Mouse (Mus musculus) olfactory bulb, adult 2 months (tissue): Measurements from ENCODE around the gene Nme3. TPM values are rescaled to one million over a fixed set of nuclear protein-coding genes. Genes with fewer than 3 reads are reported as not detected.
A peak's percentile ranks its signal among the peaks of the same experiment; 100 is the strongest.
"Not testable (repeated sequence)": the region's sequence is repeated elsewhere in the genome, so short reads cannot be mapped to it uniquely, and the experiment has no call there.

ENCODE experiments used
- H3K27ac ChIP-seq: fragments of 200-500 bp; 2 replicates; pipeline ENCODE4 v1.5.1; 2012; ENCODE audit warnings: low read depth, low read length; ENCODE audit not compliant: insufficient read depth
- H3K4me1 ChIP-seq: fragments of 200-500 bp; 2 replicates; pipeline ENCODE4 v1.6.1; 2012; ENCODE audit warnings: low read length; ENCODE audit not compliant: control insufficient read depth, insufficient read depth
- H3K4me3 ChIP-seq: fragments of 200-500 bp; 2 replicates; pipeline ENCODE4 v1.5.1; 2012; ENCODE audit warnings: mild to moderate bottlenecking, low read depth, low read length, moderate library complexity; ENCODE audit not compliant: insufficient read depth
- CTCF ChIP-seq: fragments of 200-500 bp; IDR thresholded peaks from 2 replicates; pipeline ENCODE4 v1.5.1; 2012; ENCODE audit warnings: low read depth, mild to moderate bottlenecking, low read length, moderate library complexity; ENCODE audit not compliant: insufficient read depth
- POLR2A ChIP-seq: fragments of 200-500 bp; IDR thresholded peaks from 2 replicates; pipeline ENCODE4 v1.6.1; 2012; ENCODE audit warnings: mild to moderate bottlenecking, low read depth, low read length, moderate library complexity; ENCODE audit not compliant: insufficient read depth
- WGBS: fragments of 180-500 bp; shearing (Covaris S2); methylation state at CpG from one replicate; pipeline ENCODE4 v1.1.7; 2018; 5-methylcytosine and 5-hydroxymethylcytosine counted together
- polyA plus RNA-seq: library from polyadenylated mRNA; stranded (reverse); fragments of >200 nt; gene quantifications from 2 replicates; pipeline ENCODE4 v1.2.4, GENCODE M21; 2012; ENCODE audit warnings: low replicate concordance; ENCODE audit not compliant: missing spikeins, insufficient read depth, insufficient read length

The Nme3 gene
- polyA plus RNA-seq, 1 experiment: not detected

- peak overlapping the region; percentile 77 for H3K27ac ChIP-seq
- 44% methylated on average over 6 of the region's 6 CpGs for WGBS
- no peak for TF ChIP-seq CTCF
These were observed 41.0 kb downstream of the Nme3 start for GRCm38 (mm10) chr17:24937266-24937665.

GRCm38 (mm10) chr17:24942453-24942852 is 46.2 kb downstream of the Nme3 start:
- not testable (repeated sequence) for H3K4me1 ChIP-seq, H3K27ac ChIP-seq, H3K4me3 ChIP-seq
- 8% methylated on average over 2 of the region's 2 CpGs for WGBS

More at GRCm38 (mm10) chr17:24937266-24937665, 41.0 kb downstream of the Nme3 start:
- Histone ChIP-seq H3K4me3 (peak overlapping the region; percentile 69), H3K4me1 (peaks cover 5% of the 10 kb centered on the region; the same call in 1 of the 2 replicates)

- TF ChIP-seq CTCF (no peak), POLR2A (no peak)
- H3K4me1 ChIP-seq: no peaks in the 10 kb centered on the region
- H3K27ac ChIP-seq: no peak overlapping the region
- H3K4me3 ChIP-seq: no peak overlapping the region
- WGBS: 75% methylated on average over 7 of the region's 7 CpGs
These were observed 46.7 kb downstream of the Nme3 start for GRCm38 (mm10) chr17:24943036-24943435.

GRCm38 (mm10) chr17:24943589-24943988 is 47.3 kb downstream of the Nme3 start:
- not testable (repeated sequence) for H3K27ac ChIP-seq, H3K4me3 ChIP-seq, H3K4me1 ChIP-seq
- WGBS: 97% methylated on average over 1 of the region's 1 CpGs

Other genes with a start within 250 kb of the Nme3 start
- not detected in 2 replicates for gene Slc9a3r2, start 246.2 kb upstream of the Nme3 start, polyA plus RNA-seq
- gene Npw, start 238.0 kb upstream of the Nme3 start, polyA plus RNA-seq: not detected in 2 replicates
- not detected in 2 replicates for gene Zfp598, start 226.8 kb upstream of the Nme3 start, polyA plus RNA-seq
- not detected in 2 replicates for gene Syngr3, start 206.5 kb upstream of the Nme3 start, polyA plus RNA-seq
- gene Gfer, start 200.3 kb upstream of the Nme3 start, polyA plus RNA-seq: not detected in 2 replicates
- not detected in 2 replicates for gene Noxo1, start 200.3 kb upstream of the Nme3 start, polyA plus RNA-seq
- not detected in 2 replicates for gene Tbl3, start 188.8 kb upstream of the Nme3 start, polyA plus RNA-seq
- not detected in 2 replicates for gene Rnf151, start 178.4 kb upstream of the Nme3 start, polyA plus RNA-seq
- not detected in 2 replicates for gene Rps2, start 178.4 kb upstream of the Nme3 start, polyA plus RNA-seq
- gene Ndufb10, start 172.0 kb upstream of the Nme3 start, polyA plus RNA-seq: not detected in 2 replicates
- not detected in 2 replicates for gene Rpl3l, start 168.7 kb upstream of the Nme3 start, polyA plus RNA-seq
- not detected in 2 replicates for gene Msrb1, start 159.9 kb upstream of the Nme3 start, polyA plus RNA-seq
- not detected in 2 replicates for gene Hs3st6, start 143.5 kb upstream of the Nme3 start, polyA plus RNA-seq
- gene Meiob, start 92.2 kb upstream of the Nme3 start, polyA plus RNA-seq: not detected in 2 replicates
- gene Hagh, start 56.4 kb upstream of the Nme3 start, polyA plus RNA-seq: not detected in 2 replicates
- not detected in 2 replicates for gene Fahd1, start 46.1 kb upstream of the Nme3 start, polyA plus RNA-seq
- not detected in 2 replicates for gene Igfals, start 30.5 kb upstream of the Nme3 start, polyA plus RNA-seq
- gene Nubp2, start 10.2 kb upstream of the Nme3 start, polyA plus RNA-seq: not detected in 2 replicates
- not detected in 2 replicates for gene Spsb3, start 9.9 kb upstream of the Nme3 start, polyA plus RNA-seq
- gene Eme2, start 1.4 kb upstream of the Nme3 start, polyA plus RNA-seq: not detected in 2 replicates
- gene Mrps34, start 1.4 kb upstream of the Nme3 start, polyA plus RNA-seq: not detected in 2 replicates
- 307 TPM in 1 of 2 replicates, not detected in the other for gene Mapk8ip3, start 40.5 kb downstream of the Nme3 start, polyA plus RNA-seq
- gene Jpt2, start 64.2 kb downstream of the Nme3 start, polyA plus RNA-seq: not detected in 2 replicates
- gene Cramp1l, start 119.3 kb downstream of the Nme3 start, polyA plus RNA-seq: not detected in 2 replicates
- gene Ift140, start 119.6 kb downstream of the Nme3 start, polyA plus RNA-seq: not detected in 2 replicates
- not detected in 2 replicates for gene Tmem204, start 187.1 kb downstream of the Nme3 start, polyA plus RNA-seq
- not detected in 2 replicates for gene Telo2, start 219.5 kb downstream of the Nme3 start, polyA plus RNA-seq
- not detected in 2 replicates for gene Ptx4, start 224.3 kb downstream of the Nme3 start, polyA plus RNA-seq
- not detected in 2 replicates for gene Clcn7, start 236.9 kb downstream of the Nme3 start, polyA plus RNA-seq